Mouse (Mus musculus) heart, postnatal 0 days (tissue): Measurements from ENCODE around the gene Lamb2.

Source experiments
- CTCF ChIP-seq: IDR thresholded peaks from 2 replicates; pipeline ENCODE4 v1.5.1; 2016; ENCODE audit warnings: antibody characterized with exemption, control low read depth, low read depth
- EP300 ChIP-seq: IDR thresholded peaks from 2 replicates; pipeline ENCODE4 v1.6.1; 2016; ENCODE audit warnings: antibody characterized with exemption, low read depth

DNA sequence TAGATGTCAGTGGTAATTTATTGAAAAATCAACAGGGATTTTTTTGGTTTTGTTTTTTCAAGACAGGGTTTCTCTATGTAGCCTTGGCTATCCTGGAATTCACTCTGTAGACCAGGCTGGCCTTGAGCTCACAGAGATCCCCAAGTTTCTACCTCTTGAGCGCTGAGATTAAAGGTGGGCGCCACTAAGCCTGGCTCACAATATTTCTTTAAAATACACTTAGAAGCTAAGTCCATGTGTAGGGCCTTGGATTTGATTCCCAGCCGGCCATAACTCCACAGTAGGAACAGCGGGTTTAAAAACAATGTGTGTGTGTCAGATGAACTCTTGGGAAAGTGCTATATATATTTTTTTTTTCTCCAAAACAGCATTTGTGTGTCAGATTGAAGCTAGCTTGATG lies 43.8 kb downstream of the Lamb2 start:
- TF ChIP-seq EP300: no peak
- TF ChIP-seq CTCF: no peak
